Mouse (Mus musculus) hematopoietic stem cell, adult 5-6 weeks (primary cell): Measurements from ENCODE around the gene Snx15. TPM values are rescaled to one million over a fixed set of nuclear protein-coding genes. Genes with fewer than 3 reads are reported as not detected.
"Not testable (repeated sequence)": the region's sequence is repeated elsewhere in the genome, so short reads cannot be mapped to it uniquely, and the experiment has no call there.

Experiments
- ATAC-seq, 2 experiments: fragments of 125-278 bp in 1 of 2; replicated peaks in 1 of 2; 2 replicates each; pipeline ENCODE4 v1.8.0; 2016 to 2017; ENCODE audit warnings: inconsistent platforms in 2 of 2, mild to moderate bottlenecking in 2 of 2, moderate number of reproducible peaks in 2 of 2, low read depth in 1 of 2, moderate TSS enrichment in 1 of 2; ENCODE audit not compliant: low FRiP score in 2 of 2, poor library complexity in 2 of 2, severe bottlenecking in 2 of 2, insufficient read depth in 1 of 2, low TSS enrichment in 1 of 2
- total RNA-seq: library from RNA; stranded (forward); fragments of 172-1452, 232-1000 nt; gene quantifications from 2 replicates; pipeline ENCODE4 v1.2.3, GENCODE M21; 2017

Gene Snx15
- 3.4 and 13.4 TPM in 2 replicates for total RNA-seq

- peak; percentile 96 to 97 for ATAC-seq
Measured at GRCm38 (mm10) chr19:6127760-6128341, at the start of gene Snx15. Gene Snx15, minus strand, starts transcription at chr19:6128304.

GRCm38 (mm10) chr19:6174771-6175170, 46.7 kb upstream of the Snx15 start:
- ATAC-seq = no peak

- ATAC-seq = no peak
Measured at GRCm38 (mm10) chr19:6171215-6171614, 43.1 kb upstream of the Snx15 start.

GRCm38 (mm10) chr19:6166750-6167149, 38.6 kb upstream of the Snx15 start:
- ATAC-seq = no peak

- peak; percentile 45 to 49; a peak in 2 of 4 replicates for ATAC-seq
Measured at GRCm38 (mm10) chr19:6163872-6164547, 35.9 kb upstream of the Snx15 start.

GRCm38 (mm10) chr19:6157220-6157619, 29.1 kb upstream of the Snx15 start:
- 0 out of 4 replicates have a peak, but pooled peaks of 1 of the 2 experiments have one; percentile 26 for ATAC-seq

GRCm38 (mm10) chr19:6156372-6156771, 28.3 kb upstream of the Snx15 start:
- no peak for ATAC-seq

- no peak for ATAC-seq
Measured at GRCm38 (mm10) chr19:6155174-6155573, 27.1 kb upstream of the Snx15 start.

- ATAC-seq = no peak
Measured at GRCm38 (mm10) chr19:6144842-6145241, 16.7 kb upstream of the Snx15 start.

- peak; percentile 75 to 79 for ATAC-seq
Measured at GRCm38 (mm10) chr19:6141394-6141749, 13.3 kb upstream of the Snx15 start, which contains the start of gene Arl2. Gene Arl2, minus strand, starts transcription at chr19:6141548.

GRCm38 (mm10) chr19:6140678-6141393, 12.7 kb upstream of the Snx15 start, which contains the start of gene Batf2:
Gene Batf2, plus strand, starts transcription at chr19:6140983.
- peak; percentile 89 to 90 for ATAC-seq

- peak in 1 of 2 experiments; percentile 37; a peak in 2 of 4 replicates for ATAC-seq
Measured at GRCm38 (mm10) chr19:6140374-6140677, 12.2 kb upstream of the Snx15 start.

GRCm38 (mm10) chr19:6139701-6140100, 11.6 kb upstream of the Snx15 start:
- ATAC-seq = no peak

GRCm38 (mm10) chr19:6136397-6136796, 8.3 kb upstream of the Snx15 start:
- ATAC-seq = no peak

GRCm38 (mm10) chr19:6133197-6133596, 5.1 kb upstream of the Snx15 start:
- not testable (repeated sequence) for ATAC-seq

- no peak for ATAC-seq
Measured at GRCm38 (mm10) chr19:6132171-6132827, 4.2 kb upstream of the Snx15 start.

GRCm38 (mm10) chr19:6130414-6131128, 2.5 kb upstream of the Snx15 start:
- ATAC-seq = not testable (repeated sequence)
